Mouse (Mus musculus) hindbrain, embryonic 11.5 days (tissue): ENCODE data around the gene Wwc1. TPM values are rescaled to one million over a fixed set of nuclear protein-coding genes. Genes with fewer than 3 reads are reported as not detected.

Experiments used
- ATAC-seq: fragments of 200-750 bp; cut with Nextera tagmentation; 2 replicates; pipeline ENCODE4 v1.8.0; 2017; ENCODE audit warnings: mild to moderate bottlenecking, moderate TSS enrichment, moderate library complexity; ENCODE audit not compliant: low FRiP score
- DNase-seq: peaks from one replicate; pipeline ENCODE4 v3.0.0-alpha.2; 2015; ENCODE audit warnings: low spot score
- H3K27ac ChIP-seq: fragments of 300-500 bp; sonication (generic); 2 replicates; pipeline ENCODE4 v1.5.1; 2014; ENCODE audit warnings: mild to moderate bottlenecking, low read depth, low read length
- H3K27me3 ChIP-seq: fragments of 300-500 bp; sonication (generic); 2 replicates; pipeline ENCODE4 v1.6.1; 2014; ENCODE audit warnings: mild to moderate bottlenecking, low read length, moderate library complexity, mixed read lengths; ENCODE audit not compliant: control insufficient read depth, insufficient read depth
- H3K36me3 ChIP-seq: fragments of 300-500 bp; sonication (generic); 2 replicates; pipeline ENCODE4 v1.6.1; 2014; ENCODE audit warnings: mild to moderate bottlenecking, low read length, moderate library complexity, mixed read lengths; ENCODE audit not compliant: control insufficient read depth, insufficient read depth
- H3K4me1 ChIP-seq: fragments of 300-500 bp; sonication (generic); replicated peaks from 2 replicates; pipeline ENCODE4 v1.6.1; 2014; ENCODE audit warnings: low read length, mixed read lengths; ENCODE audit not compliant: control insufficient read depth, insufficient read depth
- H3K4me2 ChIP-seq: fragments of 300-500 bp; sonication (generic); replicated peaks from 2 replicates; pipeline ENCODE4 v1.6.1; 2014; ENCODE audit warnings: mild to moderate bottlenecking, low read depth, low read length
- H3K4me3 ChIP-seq: fragments of 300-500 bp; sonication (generic); 2 replicates; pipeline ENCODE4 v1.5.1; 2014; ENCODE audit warnings: low read depth, low read length
- H3K9ac ChIP-seq: fragments of 300-500 bp; sonication (generic); 2 replicates; pipeline ENCODE4 v1.6.1; 2014; ENCODE audit warnings: low read depth, low read length
- H3K9me3 ChIP-seq: fragments of 300-500 bp; sonication (generic); 2 replicates; pipeline ENCODE4 v1.6.1; 2016; ENCODE audit warnings: low read length; ENCODE audit not compliant: control insufficient read depth
- WGBS: fragments of 180-500 bp; shearing (Covaris S2); extraction: QIAGEN DNeasy Blood & Tissue Kit; methylation state at CpG from one replicate; pipeline ENCODE4 v1.1.7; 2014; 5-methylcytosine and 5-hydroxymethylcytosine counted together
- polyA plus RNA-seq: library from polyadenylated mRNA; unstranded; fragments of >200 nt; fragmentation: Nextera tagmentation; extraction: Ambion mirVana; gene quantifications from 2 replicates; pipeline ENCODE4 v1.2.1, GENCODE M21; 2014

Gene Wwc1
- 7.0 and 8.5 TPM in 2 replicates for polyA plus RNA-seq

GRCm38 (mm10) chr11:35980411-35980917 lies at the start of gene Wwc1:
Wwc1 (minus strand) TSS chr11:35980527.
- H3K36me3 ChIP-seq: no peaks in the 10 kb centered on the region
- H3K9ac ChIP-seq: peak within 1 kb of the TSS; percentile 83
- H3K9me3 ChIP-seq: no peaks in the 10 kb centered on the region
- no peaks in the 10 kb centered on the region; the same call in 1 of the 2 replicates for H3K27me3 ChIP-seq
- ATAC-seq: peak; percentile 85
- H3K4me2 ChIP-seq: peak within 1 kb of the TSS; percentile 91
- 1% methylated on average over 29 of the region's 47 CpGs for WGBS
- peak within 1 kb of the TSS; percentile 13; the same call in 1 of the 2 replicates for H3K27ac ChIP-seq
- peaks cover 8% of the 10 kb centered on the region; the same call in 1 of the 2 replicates for H3K4me1 ChIP-seq
- peak within 1 kb of the TSS; percentile 76 for H3K4me3 ChIP-seq
- peak; percentile 84 for DNase-seq

DNA sequence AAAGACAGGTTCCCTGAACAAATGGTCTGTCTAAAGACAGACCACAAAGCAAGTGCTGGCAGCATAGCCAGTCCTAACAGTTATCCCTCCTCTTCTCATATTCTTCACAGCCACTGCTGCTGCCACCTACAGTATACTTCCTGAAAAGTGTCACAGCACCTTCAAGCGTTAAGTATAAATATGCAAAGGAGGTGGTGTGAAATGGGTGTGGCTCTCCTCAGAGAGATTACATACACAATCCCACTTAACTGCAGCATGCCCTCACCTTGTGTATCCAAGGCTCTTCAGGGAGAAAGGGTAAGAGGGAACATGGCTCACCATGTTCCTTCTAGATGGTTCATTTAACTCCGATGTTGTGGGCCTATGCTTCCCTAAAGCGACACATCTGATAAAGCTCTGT lies 39.7 kb upstream of the Wwc1 start:
- WGBS: 68% methylated on average over 3 of the region's 3 CpGs
- H3K9me3 ChIP-seq: no peaks in the 10 kb centered on the region
- no peaks in the 10 kb centered on the region for H3K4me1 ChIP-seq
- H3K4me2 ChIP-seq: no peak overlapping the region
- no peak overlapping the region for H3K4me3 ChIP-seq
- H3K27ac ChIP-seq: no peak overlapping the region
- no peak overlapping the region for H3K9ac ChIP-seq
- H3K36me3 ChIP-seq: peaks cover 3% of the 10 kb centered on the region; the same call in 1 of the 2 replicates
- DNase-seq (no peak), ATAC-seq (no peak)
- H3K27me3 ChIP-seq: no peaks in the 10 kb centered on the region

DNA sequence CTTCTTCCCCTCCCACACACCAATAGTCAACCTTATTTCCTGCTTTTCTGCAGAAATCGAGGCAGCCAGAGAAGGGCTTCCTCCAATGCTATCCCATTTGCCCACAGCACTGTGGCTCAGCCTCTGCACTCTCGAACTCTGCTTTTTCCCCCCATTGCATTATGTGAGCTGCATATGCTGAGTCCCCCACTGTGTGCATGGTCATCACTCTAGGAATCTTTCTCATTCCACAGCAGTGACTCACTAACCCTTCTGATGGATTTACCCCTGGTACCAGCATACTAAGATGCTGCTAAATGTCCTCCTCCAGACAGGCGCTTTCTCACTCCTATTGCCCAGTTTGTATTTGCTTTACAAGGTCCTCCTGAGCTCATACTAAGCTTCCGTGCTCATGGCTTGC lies 32.9 kb upstream of the Wwc1 start:
- Histone ChIP-seq H3K9me3 (no peaks in the 10 kb centered on the region), H3K4me3 (no peak overlapping the region), H3K4me1 (no peaks in the 10 kb centered on the region), H3K4me2 (no peak overlapping the region), H3K9ac (no peak overlapping the region), H3K27ac (no peak overlapping the region), H3K27me3 (no peaks in the 10 kb centered on the region), H3K36me3 (no peaks in the 10 kb centered on the region)
- WGBS: 80% methylated on average over 4 of the region's 4 CpGs
- ATAC-seq (no peak), DNase-seq (no peak)

DNA sequence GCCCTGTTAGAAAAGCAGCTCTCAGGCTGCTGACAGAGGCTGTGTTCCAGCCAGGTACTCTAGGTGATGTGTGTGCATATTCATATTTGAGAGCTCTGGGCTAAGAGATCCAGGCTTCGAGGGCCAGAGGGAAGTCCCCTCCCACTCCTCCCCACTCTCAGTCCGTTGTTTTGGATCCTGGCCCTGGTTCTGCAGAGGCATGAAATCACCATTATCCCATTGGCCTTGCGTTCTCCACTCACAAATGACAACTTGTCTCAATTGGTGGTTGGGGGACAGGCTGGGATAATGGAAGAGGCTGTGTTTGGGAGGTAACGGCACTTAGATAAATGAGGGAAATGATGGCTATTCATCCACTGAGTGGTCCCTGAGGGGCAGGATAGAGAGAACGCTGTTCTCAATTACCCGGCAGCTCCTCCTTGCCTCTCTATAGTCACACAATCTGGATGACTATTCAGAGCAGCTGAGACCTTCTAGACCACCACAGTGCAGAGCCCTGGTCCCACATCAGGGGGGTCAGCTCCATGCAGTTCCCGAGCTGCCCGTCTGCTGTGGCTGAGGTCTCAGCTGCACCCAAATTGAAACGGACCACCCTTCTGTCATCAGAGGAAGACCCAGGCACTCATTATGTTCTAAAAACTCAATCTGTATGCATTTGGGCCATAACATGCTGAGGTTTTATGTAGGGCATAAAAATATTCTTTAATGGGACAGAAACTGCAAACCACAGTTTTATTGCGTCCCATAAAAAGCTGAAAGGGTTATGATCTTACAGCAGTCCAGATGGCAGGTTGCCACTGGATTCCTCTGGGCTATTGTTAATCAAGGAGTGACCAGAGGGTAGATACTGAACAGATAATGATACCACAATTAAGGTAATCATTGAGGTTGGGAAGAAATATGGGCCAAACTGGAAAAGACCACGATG lies 29.2 kb upstream of the Wwc1 start:
- Histone ChIP-seq H3K27ac (peak overlapping the region; percentile 54), H3K4me1 (no peaks in the 10 kb centered on the region), H3K9me3 (no peaks in the 10 kb centered on the region), H3K4me3 (no peak overlapping the region), H3K9ac (no peak overlapping the region), H3K4me2 (no peak overlapping the region), H3K27me3 (no peaks in the 10 kb centered on the region), H3K36me3 (no peaks in the 10 kb centered on the region)
- peak; percentile 57 for DNase-seq
- WGBS: 59% methylated on average over 11 of the region's 11 CpGs
- ATAC-seq: peak; percentile 87

DNA sequence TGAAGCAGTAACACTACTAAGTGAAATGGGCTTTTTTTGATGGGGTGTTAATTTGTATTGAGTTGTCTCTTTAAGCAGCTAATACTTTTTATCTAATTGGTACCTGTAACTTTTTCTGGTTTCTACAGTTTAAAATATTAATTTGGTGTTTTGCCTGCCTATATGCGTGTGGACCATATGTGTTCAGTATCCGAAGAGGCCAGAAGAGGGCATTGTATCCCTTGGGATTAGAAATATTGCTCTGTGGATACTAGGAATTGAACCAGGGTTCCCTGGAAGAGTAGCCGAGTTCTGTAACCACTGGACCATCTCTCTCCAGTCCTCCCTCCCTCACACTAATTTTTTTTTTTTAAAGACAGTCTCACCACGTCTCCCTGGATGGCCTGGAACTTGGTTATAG lies 22.6 kb upstream of the Wwc1 start:
- Histone ChIP-seq H3K9ac (no peak overlapping the region), H3K4me3 (no peak overlapping the region), H3K27me3 (no peaks in the 10 kb centered on the region), H3K9me3 (no peaks in the 10 kb centered on the region), H3K27ac (no peak overlapping the region), H3K36me3 (no peaks in the 10 kb centered on the region), H3K4me2 (no peak overlapping the region), H3K4me1 (peaks cover 10% of the 10 kb centered on the region)
- no peak for DNase-seq
- 57% methylated on average over 4 of the region's 4 CpGs for WGBS
- no peak for ATAC-seq

GRCm38 (mm10) chr11:36001282-36001970 lies 21.1 kb upstream of the Wwc1 start:
- H3K9me3 ChIP-seq: no peaks in the 10 kb centered on the region
- ATAC-seq: peak; percentile 75
- H3K4me1 ChIP-seq: peaks cover 10% of the 10 kb centered on the region
- H3K4me3 ChIP-seq: no peak overlapping the region
- no peak overlapping the region for H3K27ac ChIP-seq
- 7% methylated on average over 28 of the region's 28 CpGs for WGBS
- no peaks in the 10 kb centered on the region for H3K36me3 ChIP-seq
- DNase-seq: peak; percentile 98
- no peaks in the 10 kb centered on the region for H3K27me3 ChIP-seq
- 0 out of 2 replicates have a peak overlapping the region, but pooled peaks have one; percentile 24 for H3K9ac ChIP-seq
- H3K4me2 ChIP-seq: peak overlapping the region; percentile 31

- no peaks in the 10 kb centered on the region for H3K36me3 ChIP-seq
- no peak overlapping the region for H3K4me3 ChIP-seq
- H3K27me3 ChIP-seq: no peaks in the 10 kb centered on the region
- H3K27ac ChIP-seq: peak overlapping the region; percentile 30
- no peaks in the 10 kb centered on the region for H3K9me3 ChIP-seq
- 2% methylated on average over 10 of the region's 10 CpGs for WGBS
- ATAC-seq (peak; percentile 53), DNase-seq (peak; percentile 43)
- peak overlapping the region; percentile 31 for H3K4me2 ChIP-seq
- 0 out of 2 replicates have a peak overlapping the region, but pooled peaks have one; percentile 24 for H3K9ac ChIP-seq
- peaks cover 10% of the 10 kb centered on the region for H3K4me1 ChIP-seq
Observed at GRCm38 (mm10) chr11:36000585-36001281, 20.4 kb upstream of the Wwc1 start.

- peak; percentile 61 for DNase-seq
- no peaks in the 10 kb centered on the region for H3K9me3 ChIP-seq
- ATAC-seq: peak; percentile 31
- H3K4me1 ChIP-seq: peaks cover 10% of the 10 kb centered on the region
- H3K4me2 ChIP-seq: no peak overlapping the region
- H3K4me3 ChIP-seq: no peak overlapping the region
- 7% methylated on average over 4 of the region's 4 CpGs for WGBS
- H3K27ac ChIP-seq: peak overlapping the region; percentile 30; the same call in 1 of the 2 replicates
- H3K9ac ChIP-seq: no peak overlapping the region
- no peaks in the 10 kb centered on the region for H3K27me3 ChIP-seq
- H3K36me3 ChIP-seq: no peaks in the 10 kb centered on the region
Observed at GRCm38 (mm10) chr11:36000038-36000437, 19.7 kb upstream of the Wwc1 start.
